Mouse (Mus musculus): ENCODE data around the gene Wfdc13. TPM values are rescaled to one million over a fixed set of nuclear protein-coding genes. Genes with fewer than 3 reads are reported as not detected.
A peak's percentile ranks its signal among the peaks of the same experiment; 100 is the strongest.

Wfdc13 gene
- not detected for total RNA-seq (2021)

GRCm38 (mm10) chr2:164684807-164685206 is at the start of gene Wfdc13:
Gene Wfdc13 (plus strand): TSS chr2:164685107.
- intact Hi-C loops (cut with DNase I) = no loop called here
- DNase-seq (ENCODE audit: low spot score in 2 of 2) = no peak

- intact Hi-C loops (cut with DNase I) = no loop called here
- no peak for DNase-seq (ENCODE audit: low spot score in 2 of 2)
Observed at GRCm38 (mm10) chr2:164635266-164635665, 49.6 kb upstream of the Wfdc13 start.

DNA sequence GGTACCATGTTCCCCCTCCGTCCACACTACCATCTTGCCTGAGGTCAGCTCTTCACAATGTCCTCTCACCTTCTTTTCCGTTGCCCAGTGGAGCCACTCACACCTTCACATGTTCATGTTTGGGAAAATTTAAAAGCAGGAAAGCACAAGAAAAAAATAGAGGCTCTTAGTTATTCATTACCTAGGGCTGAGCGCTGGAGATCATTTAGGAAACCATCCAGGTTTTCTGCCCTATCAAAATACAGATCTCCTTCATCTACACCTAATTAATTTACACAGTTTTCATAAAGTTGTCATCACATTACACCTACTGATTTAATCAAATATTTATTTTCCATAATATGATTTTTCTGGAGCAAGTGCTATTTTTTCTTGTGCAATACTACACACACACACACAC is 46.2 kb upstream of the Wfdc13 start, which contains the start of gene Wfdc16:
Gene Wfdc16, minus strand, starts transcription at position 101 of the 400 bp plus-strand sequence.
- intact Hi-C loops (cut with DNase I) = no loop called here
- DNase-seq (ENCODE audit: low spot score in 2 of 2) = no peak

DNA sequence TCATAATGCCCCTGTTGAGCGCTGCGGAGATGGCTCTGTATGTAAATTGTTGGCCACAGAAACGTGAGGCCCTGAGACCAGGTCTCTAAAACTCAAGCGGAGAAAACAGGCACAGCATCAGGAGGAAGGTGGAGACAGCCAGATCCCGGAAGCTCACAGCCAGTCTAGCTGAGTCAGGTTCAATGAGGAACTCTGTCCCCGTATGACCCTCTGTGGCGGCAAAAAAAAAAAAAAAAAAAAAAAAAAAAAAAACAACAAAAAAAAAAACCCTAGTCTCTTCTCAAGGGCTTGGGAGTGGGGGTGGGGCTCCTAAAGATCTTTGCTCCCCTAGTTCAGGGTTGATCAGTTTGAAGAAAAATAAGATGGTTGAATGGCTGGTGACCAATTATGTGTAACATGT is 43.8 kb upstream of the Wfdc13 start:
- DNase-seq (ENCODE audit: low spot score in 2 of 2) = no peak
- intact Hi-C loops (cut with DNase I) = no loop called here

DNA sequence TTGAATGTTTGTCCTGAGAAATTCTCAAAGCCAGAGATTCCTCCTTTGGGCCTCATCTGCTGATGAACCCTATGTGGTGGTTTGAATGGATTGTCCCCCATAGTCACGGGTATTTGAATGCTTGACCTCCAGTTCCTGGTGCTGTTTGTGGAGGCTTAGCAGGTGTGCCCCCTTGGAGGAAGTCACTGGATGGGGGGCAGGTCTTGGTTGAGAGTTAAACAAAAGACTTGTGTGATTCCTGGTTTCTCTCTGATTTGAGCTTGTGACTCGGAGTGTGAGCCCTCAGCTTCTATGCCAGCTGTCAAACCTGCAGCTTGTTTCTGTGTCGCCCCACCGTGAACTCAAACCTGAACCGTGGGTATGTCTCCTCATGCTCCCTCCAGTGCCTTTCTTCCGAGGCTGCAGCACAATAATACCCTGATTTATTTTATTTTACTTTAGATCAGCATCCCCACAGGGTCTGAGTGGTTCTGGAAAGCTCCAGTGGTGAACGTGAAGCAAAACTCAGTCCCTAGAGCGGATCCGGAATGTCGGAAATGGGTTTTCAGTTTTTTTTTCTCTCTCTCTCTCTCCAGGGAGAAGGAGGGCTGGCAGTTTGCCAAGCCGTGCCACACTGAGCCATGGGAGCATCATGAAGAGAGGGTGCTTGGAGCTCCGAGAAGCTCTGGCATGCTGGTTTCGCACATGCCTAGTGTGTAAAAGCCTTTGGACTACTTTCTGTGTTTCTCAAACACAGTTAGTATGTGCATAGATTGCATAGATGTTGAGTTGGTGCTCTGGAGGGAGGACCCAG is 42.8 kb upstream of the Wfdc13 start:
- intact Hi-C loops (cut with DNase I) = no loop called here
- DNase-seq (ENCODE audit: low spot score in 2 of 2) = no peak

GRCm38 (mm10) chr2:164655858-164656257 is 29.0 kb upstream of the Wfdc13 start, which contains the start of gene Wfdc10:
Gene Wfdc10 (plus strand): TSS chr2:164656046.
- DNase-seq (ENCODE audit: low spot score in 2 of 2) = no peak
- intact Hi-C loops (cut with DNase I) = no loop called here

DNA sequence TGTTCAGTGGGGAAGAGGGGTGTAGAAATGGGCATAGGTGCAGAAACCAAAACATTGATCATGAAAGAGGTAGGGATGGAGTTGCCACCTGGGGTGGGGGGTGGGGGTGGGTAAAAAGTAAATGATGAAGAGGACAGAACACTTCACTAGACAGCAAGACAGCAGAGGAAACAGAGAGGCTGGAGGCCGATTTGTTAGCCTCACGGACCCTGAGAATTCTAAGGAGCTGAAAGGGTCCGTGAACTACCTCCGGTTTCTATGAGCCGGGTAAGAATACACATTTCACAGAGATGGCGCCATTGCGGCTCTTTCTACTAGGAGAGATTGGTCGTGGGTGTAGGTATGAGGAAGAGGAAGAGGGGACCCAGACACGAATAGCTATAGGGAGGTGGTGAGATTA is 28.4 kb upstream of the Wfdc13 start, which contains the start of gene Wfdc9:
Gene Wfdc9, minus strand, starts transcription at position 101 of the 400 bp plus-strand sequence.
- intact Hi-C loops (cut with DNase I) = no loop called here
- DNase-seq (ENCODE audit: low spot score in 2 of 2) = no peak

DNA sequence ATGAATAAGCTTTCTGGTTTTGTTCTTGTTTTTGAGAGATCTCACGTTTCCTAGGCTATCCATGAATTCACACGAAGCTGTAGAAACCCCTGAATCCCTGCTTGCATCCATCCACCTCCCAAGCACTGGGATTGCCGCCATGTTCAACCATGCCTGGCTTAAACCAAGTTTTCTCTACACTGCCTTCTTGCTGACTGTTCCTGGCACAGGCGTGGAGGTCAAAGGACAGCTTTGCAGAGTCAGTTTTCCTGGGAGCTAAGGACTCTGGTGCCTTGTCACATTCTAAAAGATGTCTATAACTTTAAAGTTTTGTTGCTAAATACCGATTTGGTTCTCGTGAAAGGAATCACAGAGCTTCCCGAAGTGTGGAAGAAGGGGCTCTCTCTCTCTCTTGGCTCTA is 20.1 kb upstream of the Wfdc13 start:
- DNase-seq (ENCODE audit: low spot score in 2 of 2) = no peak
- intact Hi-C loops (cut with DNase I) = no loop called here

- intact Hi-C loops (cut with DNase I) = no loop called here
Observed at GRCm38 (mm10) chr2:164670261-164670660, 14.6 kb upstream of the Wfdc13 start.

GRCm38 (mm10) chr2:164670938-164671337 is 14.0 kb upstream of the Wfdc13 start:
- intact Hi-C loops (cut with DNase I) = no loop called here
- no peak for DNase-seq (ENCODE audit: low spot score in 2 of 2)

More at GRCm38 (mm10) chr2:164670261-164670660, 14.6 kb upstream of the Wfdc13 start:
- no peak for DNase-seq (ENCODE audit: low spot score in 2 of 2)

DNA sequence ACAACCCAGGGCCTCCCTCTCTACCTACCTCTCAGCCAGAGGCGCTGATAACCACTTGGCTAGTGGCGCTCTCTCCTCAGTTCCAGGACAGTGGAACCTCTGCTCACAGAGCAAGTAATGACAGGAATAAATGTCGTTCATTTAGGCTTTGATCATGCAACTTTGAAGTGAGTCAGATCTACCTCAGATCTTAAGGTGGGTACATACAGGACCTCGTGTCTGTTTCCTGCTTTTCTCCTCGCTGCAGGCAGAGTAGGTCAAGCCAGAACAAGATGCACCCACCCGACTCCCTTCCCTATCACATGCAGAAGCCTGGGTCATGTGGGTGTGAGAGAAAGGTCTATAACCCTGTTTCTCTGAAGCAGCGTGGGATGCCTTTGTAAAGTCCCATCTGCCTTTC is 10.9 kb upstream of the Wfdc13 start, which contains the start of gene Wfdc11:
Gene Wfdc11, minus strand, starts transcription at position 101 of the 400 bp plus-strand sequence.
- DNase-seq (ENCODE audit: low spot score in 2 of 2) = no peak
- intact Hi-C loops (cut with DNase I) = no loop called here

- DNase-seq (ENCODE audit: low spot score in 2 of 2) = no peak
- intact Hi-C loops (cut with DNase I) = no loop called here
Observed at GRCm38 (mm10) chr2:164676103-164676502, 8.8 kb upstream of the Wfdc13 start.

DNA sequence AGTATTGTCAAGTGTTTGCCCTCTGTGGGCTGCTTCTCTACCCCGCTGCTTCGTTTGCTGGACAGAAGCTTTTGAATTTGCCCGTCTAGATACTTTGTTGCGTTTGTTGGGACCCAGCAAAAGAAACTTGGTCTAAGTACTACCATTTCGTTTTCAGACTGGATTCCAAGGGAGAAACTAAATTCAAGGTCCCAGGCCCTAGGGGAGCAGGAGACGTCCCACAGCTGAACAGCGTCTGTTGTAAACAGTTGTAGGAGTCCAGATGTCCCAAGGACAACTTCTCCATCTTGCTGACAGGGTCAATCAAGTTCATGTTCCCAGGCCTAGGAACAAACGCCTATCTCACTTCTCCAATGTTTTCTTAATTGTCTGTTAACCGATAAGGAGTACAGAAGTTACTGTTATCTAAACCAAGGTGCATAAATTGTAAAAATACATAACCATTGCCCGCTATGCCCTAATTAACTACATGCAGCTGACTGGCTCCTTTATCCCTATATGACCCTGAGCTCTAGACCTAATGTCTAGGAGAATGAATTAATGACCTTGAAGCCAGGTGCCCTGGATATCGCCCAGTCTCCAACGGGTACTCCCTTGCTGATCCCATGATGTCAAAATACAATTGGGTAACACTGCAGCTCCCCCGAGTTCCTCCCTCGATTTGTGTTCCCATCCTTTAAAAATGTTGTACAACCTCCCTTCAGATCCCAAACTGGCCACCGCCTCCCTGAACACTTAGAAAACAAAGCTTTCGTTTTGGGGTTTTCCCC is 7.8 kb upstream of the Wfdc13 start:
- intact Hi-C loops (cut with DNase I) = no loop called here

GRCm38 (mm10) chr2:164678848-164679625 is 5.9 kb upstream of the Wfdc13 start:
- DNase-seq (ENCODE audit: low spot score in 2 of 2) = peak; percentile 33 to 46
- intact Hi-C loops (cut with DNase I) = loop anchor here (2.0 kb wide), 1 partner anchor 48 kb away; no protein-coding TSS in a partner anchor

More for the DNA sequence above, 7.8 kb upstream of the Wfdc13 start:
- DNase-seq (ENCODE audit: low spot score in 2 of 2) = no peak

- intact Hi-C loops (cut with DNase I) = loop anchor here (2.0 kb wide), 1 partner anchor 47 kb away; no protein-coding TSS in a partner anchor
- DNase-seq (ENCODE audit: low spot score in 2 of 2) = no peak
Observed at GRCm38 (mm10) chr2:164679906-164680305, 5.0 kb upstream of the Wfdc13 start.

GRCm38 (mm10) chr2:164698201-164698600 is 13.3 kb downstream of the Wfdc13 start, which contains the start of gene Spint4:
Gene Spint4 (plus strand): TSS chr2:164698501.
- DNase-seq (ENCODE audit: low spot score in 2 of 2) = no peak
- intact Hi-C loops (cut with DNase I) = no loop called here

GRCm38 (mm10) chr2:164700959-164701358 is 16.1 kb downstream of the Wfdc13 start:
- no peak for DNase-seq (ENCODE audit: low spot score in 2 of 2)
- intact Hi-C loops (cut with DNase I) = no loop called here

DNA sequence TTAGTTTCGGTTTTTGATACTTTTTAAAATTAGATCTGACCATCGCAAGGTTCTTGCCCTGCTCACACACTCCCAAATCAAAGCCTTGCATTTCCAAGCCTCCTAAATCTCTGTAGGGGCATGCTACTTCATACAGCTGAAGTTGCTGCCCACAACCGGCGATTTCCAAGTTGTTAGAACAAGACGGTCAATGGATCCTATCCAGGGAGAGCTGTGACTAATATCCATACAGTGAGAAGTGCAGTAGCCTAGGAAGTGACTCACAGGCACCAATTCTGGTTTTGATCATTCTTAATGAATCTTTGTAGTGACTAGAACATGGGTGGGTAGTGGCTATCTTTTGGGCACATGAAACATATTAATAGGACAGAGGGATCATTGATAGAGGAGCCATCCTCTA is 16.9 kb downstream of the Wfdc13 start:
- intact Hi-C loops (cut with DNase I) = no loop called here
- DNase-seq (ENCODE audit: low spot score in 2 of 2) = no peak

DNA sequence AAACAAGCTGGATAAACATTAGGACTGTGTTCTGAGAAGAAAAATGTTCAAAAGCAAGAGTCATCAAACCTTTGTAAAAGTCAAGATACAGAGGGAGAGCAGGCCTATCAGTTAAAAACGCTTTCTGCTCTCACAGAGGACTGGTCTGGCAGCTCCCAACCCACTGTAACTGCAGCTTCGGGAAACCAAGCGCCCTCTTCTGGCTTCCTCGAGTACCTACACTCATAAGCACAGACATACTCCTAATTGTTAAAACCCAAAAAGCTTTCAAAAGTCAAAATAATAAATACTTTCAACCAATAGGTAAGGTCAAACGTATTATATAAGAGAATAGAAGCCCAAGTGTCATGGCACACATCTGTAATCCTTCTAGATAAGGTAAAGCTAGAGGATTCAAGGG is 19.3 kb downstream of the Wfdc13 start:
- no peak for DNase-seq (ENCODE audit: low spot score in 2 of 2)
- intact Hi-C loops (cut with DNase I) = no loop called here

DNA sequence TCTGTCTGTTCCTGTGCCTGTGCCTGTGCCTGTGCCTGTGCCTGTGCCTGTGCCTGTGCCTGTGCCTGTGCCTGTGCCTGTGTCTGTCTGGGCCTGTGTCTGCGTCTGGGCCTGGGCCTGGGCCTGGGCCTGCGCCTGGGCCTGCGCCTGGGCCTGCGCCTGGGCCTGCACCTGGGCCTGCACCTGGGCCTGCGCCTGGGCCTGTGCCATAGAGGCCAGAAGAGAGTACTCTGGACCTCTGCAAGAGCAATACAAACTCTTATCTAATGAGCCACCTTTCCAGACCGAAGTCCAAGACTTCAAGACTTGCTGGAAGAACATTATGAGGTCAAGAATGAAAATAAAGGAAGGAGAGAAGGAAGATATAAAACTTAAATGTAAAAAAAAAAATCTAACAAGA is 20.4 kb downstream of the Wfdc13 start:
- DNase-seq (ENCODE audit: low spot score in 2 of 2) = no peak
- intact Hi-C loops (cut with DNase I) = no loop called here

Data from left cerebral cortex, postnatal 36 days (tissue).